Mouse (Mus musculus) megakaryocyte, adult 5-6 weeks (primary cell): ENCODE data around the gene Thbs1. TPM values are rescaled to one million over a fixed set of nuclear protein-coding genes. Genes with fewer than 3 reads are reported as not detected.

Experiments
- ATAC-seq: 2 replicates; pipeline ENCODE4 v1.8.0; 2016; ENCODE audit warnings: mild to moderate bottlenecking, inconsistent platforms; ENCODE audit not compliant: poor library complexity, severe bottlenecking
- total RNA-seq, 2 experiments: library from RNA; stranded (forward) in 1 of 2; stranded (reverse) in 1 of 2; fragments of 153-499, 151-499 nt in 1 of 2; fragments of 221-1000, 200-1000 nt in 1 of 2; gene quantifications; 2 replicates each; pipeline versions ENCODE4 v1.2.3 to v1.2.4; 2015 to 2017

Thbs1 gene
- total RNA-seq (2015) (27.3 and 28.8 TPM in 2 replicates), total RNA-seq (2017) (32.7 and 37.6 TPM in 2 replicates)

DNA sequence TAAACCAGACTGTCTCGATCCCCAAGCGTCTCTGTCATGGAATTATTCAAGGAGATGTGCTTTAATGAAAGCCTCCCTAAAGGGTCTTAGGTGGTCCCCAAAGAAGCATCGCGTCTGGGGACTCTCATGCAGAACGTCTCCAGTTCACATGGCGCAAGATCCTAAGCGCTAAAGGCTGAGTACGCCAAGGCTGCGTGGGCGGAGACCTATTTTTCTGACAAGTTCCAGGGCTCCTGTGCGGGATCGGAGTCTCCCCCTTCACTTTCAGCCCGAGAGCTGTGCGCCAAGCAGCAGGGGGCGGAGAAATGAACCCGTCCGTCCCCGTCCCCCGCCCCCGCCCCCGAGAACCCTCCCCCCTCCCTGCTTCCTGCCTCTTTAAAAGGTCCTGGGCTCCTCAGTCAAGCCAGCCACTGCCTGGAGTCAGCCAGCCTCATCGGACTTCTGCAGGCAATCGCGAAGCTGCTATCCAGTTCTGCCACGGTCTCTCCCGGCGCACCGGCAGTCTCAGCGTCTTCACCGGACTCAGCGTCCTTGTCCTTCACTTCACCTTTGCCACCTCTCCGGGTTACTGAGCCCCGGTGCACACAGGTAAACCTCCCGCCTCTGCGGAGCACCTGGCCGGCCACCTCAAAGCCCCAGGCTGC is at the start of gene Thbs1:
TSS of gene Thbs1 (plus strand) at position 389 of the 644 bp plus-strand sequence.
- peak; percentile 69 for ATAC-seq

DNA sequence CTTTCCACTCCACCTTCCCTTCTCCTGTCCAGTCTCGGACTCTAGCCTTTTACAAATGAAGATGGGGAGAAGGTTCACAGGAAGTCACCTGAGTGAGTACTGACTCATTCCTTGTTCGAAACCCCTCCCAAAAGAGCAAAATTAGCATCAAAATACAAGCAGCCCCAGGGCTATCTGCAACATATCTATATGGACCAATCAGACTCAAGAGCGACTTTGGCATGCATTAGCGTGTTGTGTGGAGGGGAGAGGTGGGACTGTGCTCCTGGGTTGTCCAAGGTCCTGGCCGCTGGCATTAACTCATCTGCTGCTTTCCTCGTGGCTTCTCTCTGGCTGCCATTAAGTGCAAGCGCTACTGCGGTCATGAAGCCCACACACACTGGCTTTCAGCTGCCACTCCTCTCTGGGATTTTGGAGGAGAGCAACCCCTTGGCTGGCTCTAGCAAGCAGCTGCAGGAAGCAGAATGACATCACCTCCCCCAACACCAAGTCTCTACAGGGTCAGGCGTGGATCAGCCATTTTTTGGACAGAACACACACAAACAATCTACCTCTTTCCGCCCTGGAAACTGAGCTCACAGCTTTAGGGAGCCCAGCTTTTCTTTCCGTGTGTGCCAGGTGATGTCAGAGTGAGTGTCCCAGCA is 47.4 kb upstream of the Thbs1 start:
- no peak for ATAC-seq

DNA sequence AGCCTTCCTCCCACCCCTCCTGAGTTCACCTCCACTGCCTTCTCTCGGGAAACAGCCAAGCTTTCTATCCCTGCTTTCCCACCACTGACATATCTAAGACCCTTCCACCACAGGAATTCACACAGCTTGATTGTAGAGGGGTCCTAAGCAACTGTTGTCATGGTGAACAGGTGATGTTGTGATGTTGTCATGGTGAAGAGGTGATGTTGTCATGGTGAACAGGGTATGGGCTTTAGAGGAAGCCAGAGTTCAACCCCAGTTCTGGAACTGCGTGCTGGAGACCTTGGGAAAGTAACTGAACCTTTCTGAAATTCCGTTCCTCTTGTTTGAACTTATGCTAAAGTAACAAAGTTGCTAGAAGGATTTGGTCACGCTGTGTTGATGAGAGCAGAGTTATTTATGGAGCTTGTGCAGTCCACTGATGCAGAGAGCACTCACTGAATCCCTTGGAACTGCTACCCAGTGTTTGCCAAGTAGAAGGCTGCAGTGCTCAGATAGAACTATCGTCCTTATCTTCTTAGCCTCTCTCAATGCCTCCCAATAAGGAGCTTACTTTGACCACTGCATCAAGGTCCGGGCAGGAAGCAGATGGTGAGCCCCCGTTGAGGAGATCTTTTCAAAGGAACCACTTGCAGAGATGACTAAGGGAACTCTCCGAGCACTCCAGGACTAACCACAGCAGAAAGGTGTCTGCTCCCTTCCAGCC is 45.5 kb upstream of the Thbs1 start:
- ATAC-seq = peak; percentile 24; the same call in 1 of the 2 replicates

DNA sequence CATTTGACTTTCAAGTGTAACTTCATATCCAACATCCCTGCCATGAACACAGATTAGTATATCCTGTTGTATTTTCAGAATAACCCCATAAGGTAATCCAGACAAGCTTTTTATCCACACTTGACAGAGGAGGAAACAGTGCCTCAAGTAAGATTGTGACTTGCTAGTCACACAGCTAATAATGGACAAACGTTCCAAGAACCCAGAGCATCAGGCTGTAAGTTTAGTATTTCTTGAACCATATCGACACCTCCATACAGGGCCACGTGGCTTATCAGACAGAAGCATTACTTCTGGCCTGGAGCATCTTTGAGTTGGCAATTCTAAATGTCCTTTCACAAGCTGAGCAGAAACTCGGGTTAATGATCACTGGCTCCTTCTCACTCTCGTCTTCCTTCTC is 41.7 kb upstream of the Thbs1 start:
- ATAC-seq = no peak

DNA sequence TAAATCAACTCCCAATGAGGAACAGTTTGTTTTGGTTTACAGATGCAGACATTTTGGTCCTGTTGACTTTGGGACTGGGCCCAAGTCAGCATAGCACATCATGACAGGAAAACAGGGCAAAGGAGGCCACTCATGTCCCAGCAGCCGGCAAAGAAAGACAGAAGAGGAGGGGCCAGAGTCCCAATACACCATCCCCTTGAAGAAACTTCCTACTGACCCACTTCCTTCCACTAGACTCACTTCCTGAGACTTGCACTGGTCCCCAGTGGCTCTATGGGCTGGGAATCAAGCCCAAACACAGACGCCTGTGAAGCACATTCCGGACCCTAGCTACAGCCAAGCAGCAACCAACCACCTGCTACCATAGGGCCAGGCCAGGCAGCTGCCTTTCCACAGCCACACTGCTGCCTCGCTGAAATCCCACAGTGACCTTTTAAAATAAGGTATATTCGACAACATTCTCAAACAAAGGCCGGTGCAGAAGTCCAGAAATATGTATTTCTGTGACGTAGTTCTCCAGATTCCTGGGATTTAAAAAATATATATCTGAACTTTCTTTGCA is 38.8 kb upstream of the Thbs1 start:
- no peak for ATAC-seq

DNA sequence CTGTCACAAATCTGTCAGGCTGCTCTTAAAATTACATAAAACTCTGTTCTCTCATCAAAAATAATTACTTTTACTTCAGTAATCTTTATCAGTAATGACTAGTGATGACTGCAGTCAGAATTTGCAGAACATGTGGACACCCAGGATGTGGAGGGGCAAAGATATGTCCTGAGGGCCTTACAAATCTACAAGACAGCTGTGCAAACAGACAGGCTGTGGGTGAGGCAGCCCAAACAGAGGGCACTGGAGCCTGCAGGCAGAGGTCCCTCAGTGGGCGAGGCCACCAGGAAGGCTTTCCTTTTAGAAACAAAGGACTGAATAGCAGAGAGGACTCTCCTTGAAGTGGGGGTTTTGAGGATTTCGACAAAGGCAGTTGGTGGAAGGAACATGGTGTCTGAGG is 37.6 kb upstream of the Thbs1 start:
- no peak for ATAC-seq

DNA sequence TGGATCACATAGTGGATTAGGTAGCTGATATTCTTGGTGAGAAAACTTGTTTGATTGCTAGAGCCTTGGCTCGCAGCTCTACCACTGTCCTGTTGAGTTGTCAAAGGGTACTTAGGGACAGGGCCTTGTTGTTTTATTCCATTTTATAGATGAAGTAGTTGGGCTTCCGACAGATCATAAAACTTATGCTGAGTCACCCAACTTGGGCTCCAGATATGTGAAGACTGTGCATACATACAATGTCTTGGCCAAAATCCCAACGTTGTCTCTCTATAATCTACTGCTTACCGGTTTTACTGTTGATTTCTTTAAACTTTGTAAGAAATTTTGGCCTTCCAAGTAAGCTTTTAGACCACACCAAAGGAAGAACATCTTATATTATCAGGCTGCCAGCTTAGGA is 36.5 kb upstream of the Thbs1 start:
- ATAC-seq = no peak

DNA sequence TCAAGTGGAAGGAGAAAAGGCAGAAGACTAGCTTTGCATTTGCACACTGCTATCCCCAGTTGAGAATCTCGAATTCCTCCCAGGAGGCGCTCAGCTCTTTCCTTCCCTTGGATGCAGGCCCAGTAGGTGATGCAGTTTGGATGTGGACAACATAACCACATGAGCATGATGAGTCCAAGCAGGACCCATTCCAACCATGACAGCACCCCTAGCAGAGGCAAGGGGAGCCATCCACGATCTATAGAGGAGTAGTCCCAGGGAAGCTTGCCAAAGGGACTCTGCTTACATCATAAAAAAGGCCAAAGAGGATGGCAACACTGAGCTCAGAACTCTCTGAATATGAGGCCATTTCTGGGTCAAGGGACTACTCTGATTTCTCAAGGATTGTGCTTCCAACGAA is 32.5 kb upstream of the Thbs1 start:
- ATAC-seq = no peak

DNA sequence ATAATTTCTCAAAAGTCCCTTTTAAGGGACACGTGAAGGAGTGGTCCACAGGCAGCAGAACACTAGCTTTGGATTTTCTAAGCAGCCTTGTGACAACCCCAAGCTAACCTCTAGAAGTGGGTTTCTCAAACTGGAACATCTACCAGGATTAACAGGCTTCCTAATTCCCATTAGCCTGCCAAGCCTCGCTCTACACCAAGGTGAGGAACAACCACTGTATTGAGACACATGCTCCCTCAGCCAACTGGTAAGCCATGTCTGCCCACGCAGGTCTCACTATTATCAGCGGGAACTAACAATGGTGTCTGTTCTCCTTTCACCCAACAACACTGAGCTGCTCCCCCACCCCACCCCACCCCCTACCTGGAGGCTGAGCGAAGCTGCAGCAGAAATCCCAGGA is 30.1 kb upstream of the Thbs1 start:
- ATAC-seq = no peak

DNA sequence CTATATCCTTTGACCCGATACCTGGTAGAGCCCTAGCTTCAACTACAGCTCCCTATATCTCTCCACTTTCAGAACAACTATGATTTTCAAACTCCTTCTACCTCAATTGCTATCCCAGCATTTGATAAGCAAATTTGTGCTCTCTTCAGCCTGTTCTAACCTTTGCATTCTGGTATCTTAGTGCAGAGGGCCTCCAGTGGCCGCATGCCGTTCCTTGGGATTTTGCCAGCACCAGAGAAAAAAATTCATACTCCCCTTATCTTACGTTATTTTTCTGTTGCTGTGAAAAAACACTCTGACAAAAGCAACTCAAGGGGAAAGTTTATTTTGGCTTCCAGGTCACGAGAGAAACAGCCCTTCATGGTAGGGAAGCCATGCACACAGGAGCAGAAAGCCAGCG is 28.0 kb upstream of the Thbs1 start:
- no peak for ATAC-seq

DNA sequence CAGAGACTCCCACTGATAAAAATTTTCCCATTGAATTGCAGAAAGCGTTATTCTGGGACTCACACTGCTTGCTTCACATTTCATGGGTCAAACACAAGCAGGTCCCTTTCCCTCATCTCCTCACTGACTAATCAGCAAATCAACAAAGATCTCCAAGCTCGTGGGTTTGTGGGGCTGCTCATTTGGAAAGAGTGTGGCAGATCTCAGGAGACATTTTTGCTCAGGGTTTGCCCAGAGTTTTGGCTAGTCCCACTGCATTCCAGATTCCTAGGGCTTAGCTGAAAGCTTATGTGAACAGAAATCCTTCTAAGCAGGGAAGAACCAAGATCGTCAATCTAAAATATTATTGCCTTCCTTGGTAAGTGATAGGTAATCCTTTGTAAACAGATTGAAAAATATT is 27.0 kb upstream of the Thbs1 start:
- ATAC-seq = no peak

DNA sequence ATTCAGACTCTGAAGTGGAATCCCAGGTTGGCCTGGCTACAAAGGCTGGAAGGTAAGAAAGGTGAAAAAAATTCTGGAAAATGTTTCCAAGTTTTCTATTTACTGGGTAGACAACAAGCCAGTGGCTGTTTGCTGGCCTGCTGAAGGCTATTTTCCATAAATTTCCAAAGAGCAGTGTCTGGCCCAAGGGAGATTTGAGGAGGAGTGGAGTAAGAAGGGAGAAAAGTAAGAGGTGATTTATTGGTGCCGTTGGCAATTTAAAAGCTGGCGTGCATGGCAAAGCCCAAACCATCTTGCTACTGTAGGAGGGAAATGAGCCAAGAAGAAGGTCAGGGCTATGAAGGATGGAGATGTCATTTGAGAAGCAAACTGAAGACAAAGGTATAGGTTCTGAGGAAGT is 26.0 kb upstream of the Thbs1 start:
- no peak for ATAC-seq

DNA sequence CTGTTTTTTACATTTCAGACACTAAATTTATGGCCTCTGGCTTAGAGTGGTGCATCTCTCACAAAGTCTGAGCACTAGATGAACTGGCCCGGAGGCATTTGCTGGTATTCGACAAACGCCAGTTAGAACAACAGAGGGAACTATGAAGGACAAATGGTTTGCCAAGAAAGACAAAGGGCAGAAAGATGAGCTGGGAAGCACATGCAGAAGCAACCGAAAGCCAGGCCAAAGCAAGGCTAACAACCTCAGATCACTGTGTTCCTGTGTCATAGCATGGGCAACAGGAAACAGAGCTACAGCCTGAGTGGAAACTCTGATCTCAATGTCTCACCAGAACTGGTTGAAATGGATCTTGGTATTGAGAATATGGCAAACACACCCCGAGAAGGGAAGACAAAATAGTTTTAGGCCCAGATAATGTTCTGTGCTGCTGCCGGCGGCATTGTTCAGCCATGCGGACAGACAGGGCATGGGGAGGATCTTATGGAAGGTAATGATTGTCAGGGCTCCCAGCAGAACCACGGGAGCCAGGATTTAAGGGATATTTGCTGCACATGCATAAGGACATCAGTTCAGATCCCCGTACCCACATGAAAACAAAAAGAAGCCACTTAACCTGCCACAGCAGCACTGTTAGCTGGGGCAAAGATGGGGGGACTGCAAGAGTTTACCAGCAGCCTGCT is 24.5 kb upstream of the Thbs1 start:
- ATAC-seq = no peak

DNA sequence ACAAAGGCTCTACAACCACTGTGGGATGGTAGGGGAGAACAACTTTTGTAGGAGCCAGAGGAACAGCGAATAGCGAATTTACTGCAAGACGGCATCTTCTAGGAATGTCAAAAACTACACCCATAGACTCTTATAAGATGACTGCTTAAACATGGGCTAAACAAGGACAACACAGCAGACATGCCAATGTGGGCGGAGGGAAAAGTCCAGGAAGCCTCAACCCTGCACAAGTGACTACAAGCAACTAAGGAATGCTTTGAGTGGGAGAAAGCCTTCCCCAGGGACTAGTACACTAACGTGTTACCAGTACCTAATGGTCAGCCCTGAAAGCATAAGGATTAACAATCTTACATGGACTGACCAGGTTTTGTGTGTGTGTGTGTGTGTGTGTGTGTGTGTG is 20.4 kb upstream of the Thbs1 start:
- no peak for ATAC-seq

DNA sequence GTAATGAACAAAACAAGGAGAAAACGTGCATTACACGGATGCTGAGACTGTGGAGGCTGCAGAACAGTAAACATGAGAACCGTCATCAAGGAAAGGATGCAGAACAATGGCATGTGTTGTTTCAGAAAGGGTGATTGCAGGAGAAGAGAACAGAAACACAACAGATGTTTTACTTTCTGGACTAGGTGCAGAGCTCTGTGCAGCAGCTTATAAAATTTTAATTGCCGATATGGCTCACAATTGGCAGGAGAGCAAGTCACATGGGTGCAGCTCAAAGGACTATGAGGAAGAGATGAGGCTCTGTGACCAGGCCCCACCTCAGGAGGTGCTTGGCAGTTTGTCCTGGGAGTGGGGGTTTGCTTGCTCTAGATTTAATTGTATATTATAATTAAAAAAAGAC is 12.6 kb upstream of the Thbs1 start:
- no peak for ATAC-seq

DNA sequence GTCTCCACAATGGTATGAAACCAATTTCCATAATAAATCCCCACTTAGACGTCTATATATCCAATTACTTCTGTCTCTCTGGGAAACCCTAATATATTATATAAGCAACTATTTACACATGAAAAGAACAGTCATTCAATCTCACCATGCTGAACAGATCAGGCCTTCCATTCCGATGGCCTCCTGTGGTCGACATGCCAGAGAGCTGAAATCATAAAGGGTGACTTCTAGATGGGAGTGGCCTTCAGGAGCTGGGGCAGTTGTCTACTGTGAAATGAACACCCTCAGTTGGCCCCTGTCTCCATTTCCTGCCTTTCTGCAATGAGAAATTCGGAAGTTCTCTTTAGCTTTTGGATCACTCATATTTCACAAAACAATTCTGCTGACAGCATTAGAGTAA is 9.5 kb upstream of the Thbs1 start:
- ATAC-seq = peak; percentile 45

DNA sequence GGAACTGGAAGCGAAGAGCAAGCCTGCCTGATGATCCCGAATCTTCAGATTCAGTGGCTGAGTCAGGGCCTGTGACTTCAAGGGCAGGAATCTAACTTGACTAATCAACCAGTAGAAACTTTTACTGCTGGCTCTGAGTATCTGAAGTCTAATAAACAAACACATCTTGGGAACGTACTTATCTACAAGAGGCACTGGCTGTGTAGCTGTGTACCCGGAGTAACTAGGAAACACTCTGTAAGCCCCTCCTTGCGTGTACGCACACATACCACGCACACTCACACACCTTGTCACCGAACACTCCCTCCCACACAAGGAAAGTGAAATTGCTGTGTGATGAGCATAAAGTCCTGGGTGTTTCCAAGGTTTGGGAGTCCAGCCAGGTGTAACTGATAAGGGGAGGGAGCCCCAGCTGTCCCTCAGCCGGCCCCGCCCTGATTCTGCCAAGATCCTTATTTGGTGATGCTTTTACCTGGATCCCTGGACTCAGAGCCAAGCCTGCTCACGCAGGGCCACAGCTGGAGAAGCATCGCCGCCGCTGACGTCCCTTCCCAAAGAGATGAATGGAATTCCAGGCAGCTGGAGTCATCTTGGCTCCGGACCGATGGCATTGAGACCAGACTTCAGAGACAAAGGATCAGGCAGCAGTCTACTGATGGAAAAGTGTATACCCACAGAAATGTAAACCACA is 1.3 kb upstream of the Thbs1 start:
- no peak for ATAC-seq

DNA sequence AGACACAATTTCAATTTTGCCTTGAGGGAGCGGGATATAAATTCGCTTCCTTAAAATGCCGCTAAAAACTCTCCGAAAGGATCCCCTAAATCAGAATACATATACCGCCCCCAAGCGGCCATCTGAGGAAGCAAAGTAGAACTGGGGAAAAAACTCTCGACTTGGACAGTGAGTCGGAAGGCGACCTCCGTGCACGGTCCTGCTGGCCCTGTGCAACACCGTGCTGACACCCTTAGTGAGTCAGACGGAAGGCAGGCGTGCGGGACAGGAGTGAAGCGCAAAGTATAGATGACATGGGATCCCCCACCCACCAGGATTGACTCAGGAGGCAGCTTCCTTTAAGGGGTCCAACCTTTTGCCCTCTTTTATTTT is 574 bp upstream of the Thbs1 start:
- peak; percentile 73 for ATAC-seq

DNA sequence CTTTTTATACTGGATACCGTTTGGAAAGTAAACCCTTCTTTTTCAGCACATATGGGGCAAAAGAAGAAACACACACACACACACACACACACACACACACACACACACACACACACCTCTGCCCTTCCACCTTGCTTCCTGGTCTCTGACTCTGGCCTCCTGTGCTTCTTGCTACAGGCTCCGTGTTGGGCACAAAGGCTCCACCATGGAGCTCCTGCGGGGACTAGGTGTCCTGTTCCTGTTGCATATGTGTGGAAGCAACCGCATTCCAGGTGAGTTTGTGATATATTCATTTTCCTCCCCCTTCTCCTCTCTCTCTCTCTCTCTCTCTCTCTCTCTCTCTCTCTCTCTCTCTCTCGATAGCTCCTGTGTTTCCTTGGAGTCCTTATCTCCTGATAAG is 762 bp downstream of the Thbs1 start:
- ATAC-seq = no peak

DNA sequence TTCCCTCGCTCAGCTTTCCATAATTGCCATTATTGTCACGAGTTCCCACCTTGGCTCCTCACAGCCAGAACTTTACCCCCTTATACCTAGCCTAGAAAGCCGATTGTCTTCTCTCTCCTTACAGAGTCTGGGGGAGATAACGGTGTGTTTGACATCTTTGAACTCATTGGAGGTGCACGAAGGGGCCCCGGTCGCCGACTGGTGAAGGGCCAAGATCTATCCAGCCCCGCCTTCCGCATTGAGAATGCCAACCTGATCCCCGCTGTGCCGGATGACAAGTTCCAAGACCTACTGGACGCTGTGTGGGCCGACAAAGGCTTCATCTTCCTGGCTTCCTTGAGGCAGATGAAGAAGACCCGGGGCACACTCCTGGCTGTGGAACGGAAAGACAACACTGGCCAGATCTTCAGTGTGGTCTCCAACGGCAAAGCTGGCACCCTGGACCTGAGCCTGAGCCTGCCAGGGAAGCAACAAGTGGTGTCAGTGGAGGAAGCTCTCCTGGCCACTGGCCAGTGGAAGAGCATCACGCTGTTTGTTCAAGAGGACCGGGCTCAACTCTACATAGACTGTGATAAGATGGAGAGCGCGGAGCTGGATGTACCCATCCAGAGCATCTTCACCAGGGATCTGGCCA is 1.3 kb downstream of the Thbs1 start:
- ATAC-seq = no peak
